Mouse (Mus musculus): ENCODE results near the gene Dmrt3.

Gene Dmrt3

GRCm38 (mm10) chr19:25622291-25623251, 12.5 kb downstream of the Dmrt3 start:
- DNase-seq (ENCODE audit: low read depth, low spot score): no peak

- DNase-seq (ENCODE audit: low read depth, low spot score): no peak
These were observed 18.4 kb downstream of the Dmrt3 start for GRCm38 (mm10) chr19:25628490-25628889.

- no peak for DNase-seq (ENCODE audit: low read depth, low spot score)
These were observed 25.0 kb downstream of the Dmrt3 start for GRCm38 (mm10) chr19:25635119-25635518.

GRCm38 (mm10) chr19:25635622-25636244, 25.6 kb downstream of the Dmrt3 start:
- peak; percentile 57 for DNase-seq (ENCODE audit: low read depth, low spot score)

GRCm38 (mm10) chr19:25638766-25639361, 28.8 kb downstream of the Dmrt3 start:
- no peak for DNase-seq (ENCODE audit: low read depth, low spot score)

- no peak for DNase-seq (ENCODE audit: low read depth, low spot score)
These were observed 31.7 kb downstream of the Dmrt3 start for GRCm38 (mm10) chr19:25641786-25642185.

- no peak for DNase-seq (ENCODE audit: low read depth, low spot score)
These were observed 37.0 kb downstream of the Dmrt3 start for GRCm38 (mm10) chr19:25647136-25647535.

GRCm38 (mm10) chr19:25648701-25649100, 38.6 kb downstream of the Dmrt3 start:
- no peak for DNase-seq (ENCODE audit: low read depth, low spot score)

- DNase-seq (ENCODE audit: low read depth, low spot score): no peak
These were observed 40.4 kb downstream of the Dmrt3 start for GRCm38 (mm10) chr19:25650474-25650873.

GRCm38 (mm10) chr19:25652560-25652959, 42.5 kb downstream of the Dmrt3 start:
- no peak for DNase-seq (ENCODE audit: low read depth, low spot score)

GRCm38 (mm10) chr19:25654034-25654749, 44.1 kb downstream of the Dmrt3 start:
- DNase-seq (ENCODE audit: low read depth, low spot score): no peak

- no peak for DNase-seq (ENCODE audit: low read depth, low spot score)
These were observed 55.6 kb downstream of the Dmrt3 start for GRCm38 (mm10) chr19:25665486-25666339.

- DNase-seq (ENCODE audit: low read depth, low spot score): no peak
These were observed 57.7 kb downstream of the Dmrt3 start for GRCm38 (mm10) chr19:25667836-25668235.

GRCm38 (mm10) chr19:25669593-25670248, 59.6 kb downstream of the Dmrt3 start:
- DNase-seq (ENCODE audit: low read depth, low spot score): no peak

- no peak for DNase-seq (ENCODE audit: low read depth, low spot score)
These were observed 60.6 kb downstream of the Dmrt3 start for GRCm38 (mm10) chr19:25670571-25671285.

GRCm38 (mm10) chr19:25671681-25672080, 61.6 kb downstream of the Dmrt3 start:
- DNase-seq (ENCODE audit: low read depth, low spot score): no peak

- DNase-seq (ENCODE audit: low read depth, low spot score): peak; percentile 89
These were observed 62.2 kb downstream of the Dmrt3 start, which contains the start of gene Dmrt2 for GRCm38 (mm10) chr19:25672101-25672950. Dmrt2 (plus strand) TSS chr19:25672411.

All from WW6 (cell line).